ENCODE assay signal across 8 mouse cellular contexts in the genomic region with DNA sequence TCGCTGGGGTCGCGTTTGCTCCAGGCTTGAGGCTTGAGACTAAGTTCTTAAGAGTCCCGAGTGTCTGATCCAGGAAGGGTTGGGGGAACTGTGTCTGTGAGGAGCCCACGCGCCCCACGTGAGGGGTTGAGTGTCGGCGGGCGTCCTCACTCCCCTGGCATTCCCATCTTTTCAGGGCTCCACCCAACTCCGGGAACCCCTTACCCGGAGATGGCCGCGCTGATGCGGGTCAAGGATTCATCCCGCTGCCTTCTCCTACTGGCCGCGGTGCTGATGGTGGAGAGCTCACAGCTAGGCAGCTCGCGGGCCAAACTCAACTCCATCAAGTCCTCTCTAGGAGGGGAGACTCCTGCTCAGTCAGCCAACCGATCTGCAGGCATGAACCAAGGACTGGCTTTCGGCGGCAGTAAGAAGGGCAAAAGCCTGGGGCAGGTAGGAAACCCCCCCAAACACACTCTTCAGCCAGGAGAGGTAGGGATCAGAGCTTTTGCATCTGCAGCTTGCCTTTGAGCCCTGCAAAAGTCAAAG. TPM values are rescaled to one million over a fixed set of nuclear protein-coding genes. Genes with fewer than 3 reads are reported as not detected.
DNase-seq lines count a peak whose midpoint lies in the region; ATAC-seq lines count a peak whose summit lies in the region.

No protein-coding gene starts in this region.

- H3K4me1 ChIP-seq in heart, embryonic 11.5 days (ENCODE audit: control insufficient read depth, insufficient read depth, low read length), result peaks cover 9% of the 10 kb centered on the region; the same call in 1 of the 2 replicates
- peaks cover 37% of the 10 kb centered on the region for H3K4me1 ChIP-seq in forebrain, embryonic 15.5 days
- H3K4me1 ChIP-seq in limb, embryonic 10.5 days, result peaks cover 43% of the 10 kb centered on the region

- no peak overlapping the region for H3K27ac ChIP-seq in heart, embryonic 11.5 days (ENCODE audit: low read depth, low read length)
- no peak overlapping the region for H3K27ac ChIP-seq in forebrain, embryonic 15.5 days (replicated peaks)
- H3K27ac ChIP-seq in limb, embryonic 10.5 days, result peak overlapping the region; percentile 82

- WGBS in heart, embryonic 11.5 days (ENCODE audit: insufficient replicate concordance), result under 1% methylated on average over 23 of the region's 23 CpGs
- under 1% methylated on average over 23 of the region's 23 CpGs for WGBS in forebrain, embryonic 15.5 days
- WGBS in limb, embryonic 10.5 days, result under 1% methylated on average over 23 of the region's 23 CpGs

- H3K27me3 ChIP-seq in heart, embryonic 11.5 days (ENCODE audit: control insufficient read depth, insufficient read depth, low read length), result peaks cover 10% of the 10 kb centered on the region
- H3K27me3 ChIP-seq in forebrain, embryonic 15.5 days, result peaks cover 20% of the 10 kb centered on the region
- peaks cover 18% of the 10 kb centered on the region; the same call in 1 of the 2 replicates for H3K27me3 ChIP-seq in limb, embryonic 10.5 days (ENCODE audit: low read depth, poor library complexity, severe bottlenecking)

- H3K4me2 ChIP-seq in heart, embryonic 11.5 days, result peak overlapping the region; percentile 96
- H3K4me2 ChIP-seq in forebrain, embryonic 15.5 days (replicated peaks), result peak overlapping the region; percentile 96

- 0 out of 2 replicates have a peak overlapping the region, but pooled peaks have one; percentile 12 for H3K9ac ChIP-seq in heart, embryonic 11.5 days (ENCODE audit: low read depth, low read length)
- peak overlapping the region; percentile 41 for H3K9ac ChIP-seq in forebrain, embryonic 15.5 days (replicated peaks)

- no peak for ATAC-seq in heart, embryonic 11.5 days (replicated peaks; ENCODE audit: insufficient number of reproducible peaks, low FRiP score, low TSS enrichment)
- ATAC-seq in forebrain, embryonic 15.5 days (replicated peaks), result 0 out of 2 replicates have a peak, but pooled peaks have one; percentile 3
- ATAC-seq in CD4-positive, CD25-positive, alpha-beta regulatory T cell, adult 4 months, result no peak

- H3K9me3 ChIP-seq in heart, embryonic 11.5 days (replicated peaks; ENCODE audit: control insufficient read depth, low read length), result no peaks in the 10 kb centered on the region
- no peaks in the 10 kb centered on the region for H3K9me3 ChIP-seq in forebrain, embryonic 15.5 days
- H3K9me3 ChIP-seq in limb, embryonic 10.5 days (replicated peaks), result no peaks in the 10 kb centered on the region

- no peaks in the 10 kb centered on the region for H3K36me3 ChIP-seq in heart, embryonic 11.5 days (ENCODE audit: control insufficient read depth, insufficient read depth, low read length)
- no peaks in the 10 kb centered on the region for H3K36me3 ChIP-seq in forebrain, embryonic 15.5 days
- H3K36me3 ChIP-seq in limb, embryonic 10.5 days, result no peaks in the 10 kb centered on the region

- peak overlapping the region; percentile 45 for H3K4me3 ChIP-seq in heart, embryonic 11.5 days (ENCODE audit: low read depth, low read length)
- H3K4me3 ChIP-seq in forebrain, embryonic 15.5 days, result peak overlapping the region; percentile 46
- H3K4me3 ChIP-seq in limb, embryonic 10.5 days, result peak overlapping the region; percentile 63

- no peak for DNase-seq in heart, adult 8-10 months (ENCODE audit: low spot score)
- DNase-seq in NIH3T3 (ENCODE audit: low read depth), result peak; percentile 64
- DNase-seq in limb, embryonic 10.5 days (ENCODE audit: low spot score), result peak; percentile 68
- peak; percentile 38 for DNase-seq in retina, embryonic 14.5 days (ENCODE audit: low spot score)
- DNase-seq in cerebellum, adult 18-20 months, result no peak

RNA-seq across cellular contexts. Expression of a gene that starts 0.8 kb away (rescaled TPM):
- 2.6 and 3.0 TPM in 2 replicates for polyA plus RNA-seq in heart, embryonic 11.5 days (2014; fragmentation: Nextera tagmentation; extraction: Ambion mirVana)
- total RNA-seq in heart, adult 8-10 months (2022), result under 1 TPM in 3 of 4 experiments, not detected in 1; 0.09 to 0.16 (median 0.14) TPM
- polyA plus RNA-seq in forebrain, embryonic 15.5 days (2015; fragmentation: Nextera tagmentation; extraction: Ambion mirVana), result 1.3 and 1.8 TPM in 2 replicates
- 4.0 and 6.8 TPM in 2 replicates for polyA plus RNA-seq in limb, embryonic 10.5 days (2016; fragmentation: Nextera tagmentation; extraction: Ambion mirVana)
- polyA plus RNA-seq in CD4-positive, CD25-positive, alpha-beta regulatory T cell, adult 4 months (2017; shearing (Covaris generic)), result under 1 TPM in 1 of 2 experiments, not detected in 1; 0.08 TPM

Comparison
In these comparisons a context has a peak if more than half of its experiments do, and no peak if none do; other contexts are left out.
1. DNase-seq: peak in NIH3T3 (single experiment), limb, embryonic 10.5 days (single experiment) and retina, embryonic 14.5 days (single experiment); none in heart, adult 8-10 months (single experiment) and cerebellum, adult 18-20 months (0 of 2).
2. Peak in every context shown above with its lines, with median percentiles within 50 percentile points of each other: H3K4me3 ChIP-seq.